Mouse (Mus musculus) adrenal gland (tissue): Measurements from ENCODE around the gene Sardh.

ENCODE experiments used
- intact Hi-C: fragments of 180-260 bp; cut with DNase I; formaldehyde crosslinking; loops from one replicate; pipeline ENCODE4 v1.15.1; 2025

The Sardh gene

DNA sequence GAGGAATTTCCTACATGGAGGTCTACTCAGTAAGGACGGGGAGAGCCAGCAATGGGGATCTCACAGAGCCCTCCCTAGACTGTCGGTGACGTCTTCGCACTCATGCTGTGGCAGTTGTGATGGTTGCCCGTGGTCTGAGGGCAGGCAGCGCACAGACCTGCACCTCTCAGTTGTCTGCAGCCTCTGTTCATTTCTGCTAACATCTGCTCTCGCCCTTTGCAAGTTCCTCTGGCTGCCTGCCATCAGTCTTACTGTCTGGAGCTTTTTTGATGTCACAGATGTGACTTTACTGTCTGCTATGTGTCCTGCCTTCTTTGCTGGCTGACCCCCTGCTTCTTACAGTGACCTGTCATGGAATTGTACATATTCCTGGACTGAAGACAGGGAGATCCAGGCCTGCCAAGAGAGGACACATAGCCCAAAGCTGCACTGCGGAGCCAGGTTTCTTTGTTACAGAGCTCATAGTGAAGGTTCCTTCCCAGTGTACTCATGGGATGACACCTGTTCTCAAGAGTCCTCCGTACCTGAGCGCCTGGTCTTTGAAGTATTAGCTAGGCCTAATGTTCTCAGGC is 72.4 kb downstream of the Sardh start:
- intact Hi-C loops = no loop called here

DNA sequence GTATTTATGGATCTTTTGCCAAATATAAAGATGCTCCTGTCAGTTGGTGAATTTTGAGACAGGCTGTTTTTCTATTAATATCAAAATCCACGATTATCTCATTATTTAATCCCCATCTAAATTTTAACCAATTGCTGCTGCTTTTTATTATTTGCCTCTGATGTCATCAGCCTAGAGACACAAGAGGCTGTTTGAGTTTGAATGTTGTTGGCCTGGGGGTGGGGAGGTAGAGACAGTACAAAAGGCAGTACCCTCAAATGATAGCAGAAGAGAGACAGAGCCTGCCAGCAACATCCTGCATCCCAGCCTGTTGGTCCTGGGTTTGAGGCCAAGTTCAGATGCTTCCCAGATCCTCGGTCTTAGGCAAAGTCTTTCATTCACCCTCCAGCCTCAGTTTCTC is 73.9 kb downstream of the Sardh start:
- intact Hi-C loops = no loop called here

DNA sequence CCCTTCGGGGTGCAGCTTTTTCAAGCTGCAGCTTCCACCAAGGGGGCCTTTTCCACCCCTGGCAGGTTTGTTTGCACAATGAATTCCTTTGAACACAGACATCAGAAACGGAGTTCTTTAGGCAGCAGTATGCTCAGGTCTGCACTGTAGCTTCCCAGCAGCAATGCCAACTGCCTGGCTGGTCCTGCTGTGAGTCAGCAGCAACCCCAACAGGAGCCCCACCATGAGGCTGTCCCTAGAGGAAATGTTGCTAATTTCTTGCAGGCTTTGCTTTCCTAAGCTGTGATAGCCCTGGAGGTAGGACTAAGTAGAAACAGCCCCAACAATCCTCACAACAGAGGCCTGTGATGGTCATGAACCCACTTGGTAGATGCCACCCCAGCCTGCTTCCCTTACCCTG is 81.1 kb downstream of the Sardh start:
- intact Hi-C loops = no loop called here

DNA sequence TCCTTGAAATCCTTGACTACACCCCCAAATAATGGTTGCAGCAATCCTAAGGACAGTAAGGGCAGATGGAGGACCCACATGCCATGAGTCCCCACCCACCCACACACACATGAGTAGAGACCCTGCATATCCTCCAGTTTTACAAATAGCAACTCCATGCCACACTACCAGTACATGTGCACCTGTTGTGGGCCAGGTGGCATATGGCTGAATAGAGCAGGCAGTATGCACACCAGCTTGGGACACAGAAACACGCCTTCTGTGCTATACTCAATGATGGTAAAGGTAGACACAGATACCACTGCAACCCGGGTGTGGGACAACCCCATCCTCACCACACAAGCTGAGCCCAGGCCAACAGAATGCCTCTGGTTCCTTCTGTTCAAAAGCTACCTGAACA is 82.1 kb downstream of the Sardh start:
- intact Hi-C loops = no loop called here

DNA sequence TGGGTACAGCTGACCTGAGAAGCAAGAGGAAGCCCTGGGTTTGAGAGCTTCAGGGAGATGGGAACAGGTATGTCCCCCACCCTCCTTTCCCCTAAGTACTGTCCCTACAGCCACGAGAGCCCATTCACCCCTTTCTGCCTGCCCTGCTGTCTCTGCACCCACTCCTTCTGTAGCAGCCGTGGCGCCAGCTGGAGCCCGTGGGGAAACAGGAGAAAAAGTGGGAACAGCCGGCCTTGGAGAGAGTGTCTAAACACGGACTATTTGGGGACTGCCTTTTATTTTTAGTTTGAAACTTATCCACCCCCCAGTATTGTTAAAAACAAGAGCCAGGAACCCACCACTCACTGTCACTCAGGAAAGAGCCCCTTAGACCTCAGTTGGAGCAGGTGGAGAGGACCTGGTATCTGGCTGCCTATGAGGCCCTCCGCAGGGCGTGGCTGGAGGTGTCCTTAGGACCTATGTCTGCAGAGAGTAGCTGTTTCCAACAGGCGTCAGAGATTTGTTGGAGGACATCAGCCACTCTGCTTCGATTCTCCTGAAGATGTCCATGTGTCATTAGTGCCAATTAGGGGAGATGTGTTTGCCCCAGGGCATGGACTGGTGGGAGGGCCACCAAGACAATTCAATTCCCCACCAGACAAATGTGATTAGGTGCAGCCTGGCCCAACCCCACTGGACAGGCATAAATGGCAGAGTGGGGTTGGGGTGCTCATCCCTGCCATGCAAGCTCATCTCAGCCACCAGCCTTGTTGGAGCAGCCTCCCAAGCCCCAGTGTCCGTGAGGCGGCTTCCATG is 83.1 kb downstream of the Sardh start, which contains the start of gene Dbh:
Gene Dbh, plus strand, starts transcription at position 438 of the 795 bp plus-strand sequence.
- intact Hi-C loops = no loop called here

DNA sequence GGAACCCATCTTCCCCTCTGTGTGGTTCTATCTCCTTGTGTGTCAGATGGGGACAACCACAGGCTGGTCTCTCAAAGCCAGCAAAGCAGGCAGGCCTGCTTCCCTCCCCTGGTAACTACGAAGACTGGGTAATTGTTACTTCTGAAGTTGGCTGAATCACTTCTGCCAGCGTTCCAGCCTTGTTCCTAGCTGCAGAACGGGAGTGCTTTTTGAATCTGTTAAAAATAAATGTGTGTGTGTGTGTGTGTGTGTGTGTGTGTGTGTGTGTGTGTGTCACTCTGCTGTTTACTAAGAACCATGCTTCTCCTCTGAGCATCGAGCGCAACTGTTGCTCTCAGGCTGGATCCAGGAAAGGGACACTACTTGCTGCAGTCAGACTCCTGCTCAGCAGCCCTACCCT is 84.3 kb downstream of the Sardh start:
- intact Hi-C loops = no loop called here

DNA sequence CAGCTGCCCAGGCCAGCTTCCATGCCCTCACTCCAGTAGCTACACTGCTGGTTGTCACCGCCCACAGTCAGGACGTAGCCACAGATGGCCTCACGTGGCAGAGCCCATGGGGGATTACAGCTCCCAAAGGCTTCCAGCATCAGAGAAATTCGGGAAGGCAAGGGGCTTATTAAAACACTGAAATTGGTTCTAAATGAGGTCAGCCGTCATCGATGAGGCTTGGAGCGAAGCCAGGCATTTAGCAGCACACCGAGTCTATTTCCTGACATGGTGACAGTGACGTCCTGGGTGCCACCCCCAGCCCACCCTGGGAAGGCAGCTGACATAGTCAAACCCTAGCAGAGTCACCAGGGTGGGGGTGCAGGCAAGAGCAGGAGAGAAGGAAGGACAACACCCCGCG is 85.5 kb downstream of the Sardh start:
- intact Hi-C loops = no loop called here

DNA sequence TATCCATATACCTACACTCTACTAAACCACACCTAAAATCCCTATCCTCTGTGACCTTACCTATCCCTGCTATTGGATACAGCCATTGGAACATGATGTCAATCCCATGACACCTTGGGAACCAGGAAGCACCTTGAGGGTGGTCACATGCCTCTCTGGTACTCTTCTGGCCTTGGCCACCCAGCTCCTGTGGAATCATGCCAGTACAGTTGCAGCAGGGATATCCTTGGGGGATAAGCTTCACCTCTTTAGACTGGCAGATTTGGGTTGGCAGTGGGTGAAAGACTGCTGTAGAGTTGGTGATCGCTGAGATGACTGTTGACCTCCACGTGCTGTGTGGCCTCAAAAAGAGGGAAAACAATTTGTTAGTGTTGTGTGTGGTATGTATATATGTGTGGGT is 86.6 kb downstream of the Sardh start:
- intact Hi-C loops = no loop called here

DNA sequence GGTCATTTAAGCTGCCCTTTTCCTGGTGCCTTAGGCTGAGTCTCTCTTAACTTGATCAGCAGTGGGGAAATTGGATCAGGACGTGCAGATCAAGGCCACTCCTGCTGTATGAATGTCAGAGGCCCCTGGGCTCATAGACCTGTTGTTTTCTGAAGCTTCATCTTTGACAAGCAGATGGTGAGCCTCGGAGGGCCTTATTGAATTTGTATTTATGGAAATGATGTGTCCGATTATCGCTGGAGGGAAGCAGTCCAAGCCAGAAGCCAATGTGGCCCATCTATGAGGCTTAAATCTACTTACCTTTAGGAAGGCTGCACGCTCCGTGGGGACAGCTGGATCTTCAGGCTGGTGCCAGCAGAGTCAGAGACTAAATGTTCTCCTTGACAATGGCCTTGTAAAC is 91.5 kb downstream of the Sardh start:
- intact Hi-C loops = no loop called here

DNA sequence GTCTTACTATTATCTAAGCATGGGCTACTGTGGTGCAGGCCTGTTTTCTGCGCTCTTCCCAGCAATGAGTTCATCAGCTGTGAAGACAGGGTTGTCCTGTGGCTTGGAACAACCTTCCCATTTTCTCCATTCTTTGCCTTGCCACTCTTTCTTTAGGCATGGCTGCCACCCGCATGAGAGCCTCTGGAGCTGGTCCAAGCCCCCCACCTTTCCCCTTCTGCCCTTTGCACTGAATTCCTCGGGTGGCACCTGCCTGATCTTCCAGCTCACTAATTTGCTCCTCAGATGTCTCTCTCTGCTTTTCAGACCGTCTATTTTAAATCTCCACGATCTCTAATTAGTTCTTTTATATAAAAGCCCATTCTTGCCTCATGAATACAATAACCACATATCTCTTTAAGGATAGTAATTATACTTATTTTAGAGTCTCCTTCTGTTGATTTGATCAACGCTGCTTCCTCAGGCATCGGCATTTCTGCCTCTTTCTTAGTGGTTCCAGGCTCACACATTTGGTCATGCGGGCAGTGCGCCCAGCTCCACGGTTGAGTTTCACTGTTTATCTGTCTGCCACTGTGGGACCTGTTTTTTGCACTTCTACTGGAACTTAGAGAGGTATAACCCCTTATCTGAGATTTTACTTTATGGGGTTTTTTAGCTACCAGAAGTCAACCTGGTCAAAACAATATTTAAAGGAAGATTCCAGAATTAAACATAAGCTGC is 93.5 kb downstream of the Sardh start:
- intact Hi-C loops = no loop called here

DNA sequence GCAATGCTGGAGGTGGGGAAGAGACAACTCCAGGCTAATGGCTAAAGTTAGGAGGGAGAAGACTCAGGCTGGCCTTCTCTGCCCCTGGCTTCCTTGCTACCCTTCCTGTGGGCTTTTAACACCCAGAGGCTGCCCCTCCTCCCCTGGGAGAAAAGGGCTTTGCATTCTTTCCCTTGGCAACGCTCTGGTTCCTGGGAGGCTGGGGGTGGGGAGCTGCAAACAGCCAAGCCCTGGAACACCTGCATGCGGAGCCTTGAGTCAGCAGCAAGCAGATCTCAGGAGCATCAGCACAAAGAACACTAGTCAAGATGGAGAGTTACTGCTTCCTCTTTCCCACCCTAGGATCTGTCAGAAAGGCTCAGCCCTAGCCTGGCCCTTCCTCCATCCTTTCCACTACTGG is 98.7 kb downstream of the Sardh start:
- intact Hi-C loops = no loop called here

DNA sequence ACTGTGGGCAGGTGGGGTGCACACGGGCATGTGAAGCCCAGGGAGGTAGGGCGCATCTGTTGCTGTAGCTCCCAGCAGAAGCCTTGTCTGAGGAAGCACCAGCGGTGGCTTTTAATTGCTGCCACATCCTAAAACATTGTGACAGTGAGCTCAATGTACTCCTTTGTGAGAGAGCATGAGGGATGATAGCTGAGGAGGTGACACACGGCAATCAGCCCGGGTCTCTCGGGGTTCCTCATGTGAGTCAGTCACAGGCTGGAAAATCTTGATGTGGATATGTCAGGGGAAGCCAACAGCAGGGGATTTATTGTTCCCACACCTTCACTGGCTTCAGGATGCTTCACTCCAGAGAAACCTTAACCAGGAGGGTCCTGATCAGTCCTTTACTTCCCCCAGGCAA is 101.3 kb downstream of the Sardh start:
- intact Hi-C loops = no loop called here

DNA sequence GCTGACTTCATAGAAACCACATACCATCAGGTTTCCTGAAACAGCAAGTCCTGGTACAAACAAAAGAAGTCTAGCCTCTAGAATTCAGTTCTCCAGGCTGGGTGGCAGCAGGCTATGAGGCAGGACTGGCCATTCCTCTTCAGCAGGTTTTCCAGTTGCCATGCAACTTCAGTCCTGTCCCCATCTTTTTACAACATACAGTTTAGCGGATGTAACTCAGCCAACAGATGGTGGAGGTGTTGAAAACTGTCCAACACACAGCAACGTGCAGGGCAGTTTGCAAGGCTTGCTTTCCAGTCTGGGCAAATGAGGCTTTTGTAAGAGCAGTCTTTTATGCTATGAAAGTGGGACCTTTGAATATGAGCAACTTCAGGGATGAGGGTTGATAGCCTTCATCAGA is 103.2 kb downstream of the Sardh start:
- intact Hi-C loops = no loop called here

DNA sequence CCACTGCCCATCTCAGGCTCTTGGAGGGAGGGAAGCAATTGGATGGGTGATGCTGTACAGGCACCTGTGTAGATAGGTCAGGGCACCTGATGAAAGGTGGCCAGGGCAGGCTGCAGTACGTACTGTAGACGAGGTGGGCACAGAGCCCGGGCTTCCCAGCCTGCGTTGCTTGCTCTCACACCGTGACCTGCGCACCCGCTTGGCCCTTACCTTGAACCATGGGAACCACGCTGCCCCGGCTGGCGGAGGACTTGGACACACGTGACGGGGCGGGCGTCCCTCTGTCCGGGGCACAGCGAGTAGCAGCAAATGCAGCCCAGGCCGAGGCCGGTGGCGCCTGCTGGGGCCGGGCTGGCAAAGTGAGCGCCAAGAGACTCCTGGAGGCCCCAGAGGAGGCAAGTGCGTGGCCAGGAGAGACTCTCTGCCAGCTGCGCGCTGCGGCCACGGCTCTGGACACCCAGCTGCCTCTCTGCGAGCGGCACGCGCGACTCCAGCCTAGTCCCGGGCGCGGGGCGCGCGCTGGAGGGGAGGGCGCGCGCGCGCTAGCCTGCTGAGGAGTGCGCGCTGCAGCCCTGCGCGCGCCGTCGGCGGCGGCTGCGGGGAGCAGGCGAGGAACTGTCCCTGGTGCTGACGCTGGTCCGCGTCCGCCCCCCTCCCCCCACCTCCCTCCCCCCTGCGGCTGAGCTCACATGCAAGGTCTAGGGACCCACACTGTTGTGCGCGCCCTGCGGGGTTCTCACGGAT is 106.0 kb downstream of the Sardh start, which contains the start of gene Fam163b:
Gene Fam163b, minus strand, starts transcription at position 542 of the 744 bp plus-strand sequence.
- intact Hi-C loops = no loop called here
